Mouse (Mus musculus): ENCODE measurements around the gene Htra1.
A peak's percentile ranks its signal among the peaks of the same experiment; 100 is the strongest.

Htra1 gene

DNA sequence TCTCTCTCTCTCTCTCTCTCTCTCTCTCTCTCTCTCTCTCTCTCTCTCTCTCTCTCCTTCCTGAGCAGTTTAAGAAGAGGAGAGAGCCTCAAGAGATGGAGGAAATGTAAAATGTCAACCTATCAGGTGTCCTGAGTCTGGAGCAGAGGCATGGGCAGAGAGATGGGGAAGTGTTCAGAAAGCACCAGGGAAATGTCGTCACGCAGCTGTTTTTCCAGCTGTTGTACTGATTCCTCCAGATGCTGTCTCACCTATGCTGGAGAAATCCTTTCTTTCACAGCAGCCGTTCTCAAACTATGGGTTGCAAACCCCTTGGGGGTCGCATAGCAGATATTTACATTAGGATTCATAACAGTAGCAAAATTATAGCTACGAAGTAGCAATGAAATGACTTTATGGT, 30.5 kb downstream of the Htra1 start:
- DNase-seq (ENCODE audit: low spot score in 2 of 2): no peak

DNA sequence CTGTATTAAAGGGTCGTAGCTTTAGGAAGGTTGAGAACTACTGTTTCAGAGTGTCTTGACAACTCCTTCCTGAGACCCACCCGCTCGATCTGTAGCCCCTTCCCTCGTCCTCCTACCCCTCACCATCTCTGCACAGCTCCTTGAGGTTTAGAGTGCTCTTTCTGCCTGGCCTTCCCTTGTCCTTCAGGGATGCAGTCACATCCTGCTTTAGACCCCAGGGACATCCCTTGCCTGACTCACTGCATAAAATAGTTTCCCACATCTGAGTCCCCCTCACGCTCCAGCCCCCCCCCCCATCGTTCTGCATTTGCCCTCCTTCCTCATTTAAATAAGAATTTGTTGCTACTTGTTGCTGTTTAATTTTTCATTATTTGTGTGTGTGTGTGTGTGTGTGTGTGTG, 31.0 kb downstream of the Htra1 start:
- DNase-seq (ENCODE audit: low spot score in 2 of 2): no peak

DNA sequence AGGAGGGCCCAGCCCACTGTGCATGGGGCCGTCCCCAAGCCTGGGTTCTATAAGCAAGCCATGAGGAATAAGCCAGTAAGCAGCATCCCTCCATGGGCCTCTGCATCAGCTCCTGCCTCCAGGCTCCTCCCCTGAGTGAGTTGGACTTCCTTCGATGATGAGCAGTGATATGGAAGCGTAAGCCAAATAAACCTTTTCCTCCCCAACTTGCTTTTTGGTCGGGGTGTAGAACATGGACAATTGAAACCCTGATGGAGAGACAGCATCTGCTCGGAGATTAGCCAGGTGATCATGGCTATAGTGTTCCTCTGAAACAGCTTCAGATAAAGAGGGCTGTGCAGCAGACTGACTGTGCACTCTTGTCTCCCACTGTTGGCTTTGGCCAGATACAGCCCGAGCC, 32.0 kb downstream of the Htra1 start:
- DNase-seq (ENCODE audit: low spot score in 2 of 2): no peak

DNA sequence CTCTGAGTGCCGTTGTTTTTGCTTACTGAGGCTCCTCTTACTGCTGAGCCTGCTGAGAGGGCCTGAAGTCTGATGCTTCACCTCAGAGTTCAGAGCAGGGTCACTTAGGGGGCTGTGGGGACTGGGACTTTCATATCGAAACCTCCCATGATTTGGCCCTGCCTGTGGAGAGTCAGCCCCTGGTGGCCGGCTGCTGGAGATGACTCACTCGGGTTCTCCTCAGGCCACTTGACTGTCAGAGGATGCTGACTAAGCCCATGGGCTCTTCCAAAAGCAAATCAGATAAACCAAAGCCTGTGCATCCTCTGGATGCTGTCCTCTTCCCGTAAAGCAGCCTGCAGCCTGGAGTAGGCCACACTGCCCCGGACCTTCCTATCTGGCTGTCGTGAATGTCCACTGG, 32.6 kb downstream of the Htra1 start:
- no peak for DNase-seq (ENCODE audit: low spot score in 2 of 2)

DNA sequence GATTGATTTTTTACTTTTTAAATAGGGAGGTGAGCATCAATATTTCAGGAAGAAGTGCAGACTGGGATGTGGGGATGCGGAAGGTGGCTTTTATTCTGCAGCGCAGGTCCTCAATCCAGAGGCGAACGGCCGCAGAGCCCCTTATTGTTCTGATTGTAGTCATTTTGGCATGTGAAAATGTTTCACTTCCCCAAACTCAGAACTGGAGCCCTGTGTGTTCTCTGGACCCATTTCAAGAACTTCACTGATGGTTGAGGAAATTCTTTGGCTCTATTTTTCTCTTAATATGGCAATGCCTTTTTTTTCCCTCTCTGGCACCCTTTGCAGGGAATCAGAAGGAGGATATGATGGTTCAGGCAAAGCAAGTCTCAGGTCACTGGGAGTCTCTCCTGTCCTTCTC, 33.2 kb downstream of the Htra1 start:
- DNase-seq (ENCODE audit: low spot score in 2 of 2): no peak

DNA sequence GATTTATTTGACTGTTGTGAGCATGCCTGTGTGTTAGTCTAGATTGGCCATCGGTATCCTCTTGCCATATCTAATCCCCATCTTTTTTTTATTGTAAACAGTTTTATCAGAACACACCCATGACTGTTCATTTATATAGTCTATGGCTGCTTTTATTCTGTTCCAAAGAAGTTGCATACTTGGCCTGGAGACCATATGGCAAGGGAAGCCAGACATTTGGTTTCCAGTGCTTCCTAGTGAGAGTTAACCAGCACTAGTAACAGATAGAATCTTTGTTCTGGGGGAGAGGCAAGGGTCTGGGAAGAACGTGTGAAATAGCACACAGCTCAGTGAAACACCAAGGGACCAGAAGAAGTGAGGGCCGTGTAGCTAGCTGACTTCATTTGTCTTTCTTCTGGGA, 33.6 kb downstream of the Htra1 start:
- no peak for DNase-seq (ENCODE audit: low spot score in 2 of 2)

DNA sequence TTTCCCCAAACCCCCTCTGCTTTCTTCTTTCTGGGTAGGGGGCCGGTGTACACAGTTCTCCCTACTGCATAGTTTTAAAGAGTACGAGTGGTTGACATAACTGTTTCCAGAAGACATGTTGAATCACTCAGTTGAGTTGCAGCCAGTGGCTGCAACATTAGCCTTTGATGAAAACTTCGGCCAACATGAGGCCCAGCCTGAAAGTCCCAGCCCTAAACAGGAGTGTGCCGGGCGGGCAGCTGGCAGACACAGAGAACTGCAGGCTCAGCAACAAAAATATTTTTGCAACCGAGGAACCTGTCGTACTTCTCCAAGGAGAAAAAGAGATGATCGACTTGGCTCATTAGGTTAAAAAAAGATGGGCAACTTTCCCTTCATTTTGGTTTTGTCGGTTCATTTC, 36.9 kb downstream of the Htra1 start:
- no peak for DNase-seq (ENCODE audit: low spot score in 2 of 2)

DNA sequence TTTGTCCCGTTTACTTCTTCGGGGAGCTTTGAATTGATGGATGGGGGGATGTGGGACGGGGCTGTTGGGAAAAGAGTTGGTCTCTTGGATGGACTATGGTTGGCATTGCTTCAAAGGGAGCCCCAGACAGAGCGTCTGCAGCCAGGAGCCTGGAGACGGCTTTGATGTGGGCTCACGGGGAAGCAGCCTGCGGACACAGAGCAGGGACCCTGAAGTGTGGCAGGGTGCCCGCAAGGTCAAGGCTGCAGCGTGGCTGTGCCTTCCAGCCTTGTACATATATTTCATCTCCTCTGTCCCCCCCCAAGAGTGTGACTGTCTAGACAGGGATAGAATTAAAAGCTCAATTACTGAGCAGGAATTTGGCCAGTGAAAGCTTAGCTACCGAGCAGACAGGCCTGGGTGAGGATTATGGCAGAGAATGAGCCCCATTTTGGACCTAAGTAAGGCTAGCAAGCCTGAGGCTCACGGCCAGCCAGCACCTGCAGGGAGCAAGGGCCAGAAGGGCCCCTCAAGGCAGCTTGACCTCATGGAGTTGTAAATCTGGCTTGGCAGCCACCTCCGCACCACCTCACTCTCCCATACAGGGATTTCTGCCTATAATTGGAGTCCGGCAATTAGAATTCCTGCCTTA, 40.5 kb downstream of the Htra1 start:
- DNase-seq (ENCODE audit: low spot score in 2 of 2): no peak

DNA sequence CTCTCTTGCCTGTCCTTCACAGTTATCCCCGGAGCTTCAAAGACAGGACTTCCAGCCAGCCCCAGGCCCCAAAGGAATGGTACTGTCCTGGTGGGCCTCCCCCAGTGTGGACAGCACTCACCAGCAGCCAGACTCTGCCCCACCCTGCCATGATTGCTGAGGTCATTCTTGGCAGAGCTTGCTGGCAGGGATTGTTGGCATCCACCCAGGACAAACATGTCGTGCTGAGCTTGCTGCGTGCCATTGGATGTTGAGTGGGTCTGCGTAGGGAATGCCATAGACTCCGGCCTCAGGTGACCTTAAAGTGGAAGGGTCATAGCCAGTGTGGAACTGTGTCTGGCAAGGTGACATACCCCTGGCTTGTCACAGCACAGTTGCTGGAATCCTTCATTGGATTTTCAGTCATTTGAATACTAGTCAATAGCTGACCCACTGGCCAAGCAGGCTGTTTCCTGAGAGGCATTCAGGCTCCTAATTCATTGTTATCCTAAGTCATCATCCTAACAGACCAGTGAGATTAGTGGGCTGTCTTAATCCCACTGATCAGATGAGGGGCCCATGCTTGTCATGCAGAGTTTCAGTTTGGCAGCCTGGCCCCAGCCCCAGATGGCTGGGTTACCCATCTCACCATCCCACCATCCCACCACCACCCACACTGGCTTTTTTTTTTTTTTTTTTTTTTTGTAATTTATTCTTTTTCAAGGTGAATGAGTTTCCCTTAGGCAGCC, 42.0 kb downstream of the Htra1 start:
- peak; percentile 40 to 73 for DNase-seq (ENCODE audit: low spot score in 2 of 2)

DNA sequence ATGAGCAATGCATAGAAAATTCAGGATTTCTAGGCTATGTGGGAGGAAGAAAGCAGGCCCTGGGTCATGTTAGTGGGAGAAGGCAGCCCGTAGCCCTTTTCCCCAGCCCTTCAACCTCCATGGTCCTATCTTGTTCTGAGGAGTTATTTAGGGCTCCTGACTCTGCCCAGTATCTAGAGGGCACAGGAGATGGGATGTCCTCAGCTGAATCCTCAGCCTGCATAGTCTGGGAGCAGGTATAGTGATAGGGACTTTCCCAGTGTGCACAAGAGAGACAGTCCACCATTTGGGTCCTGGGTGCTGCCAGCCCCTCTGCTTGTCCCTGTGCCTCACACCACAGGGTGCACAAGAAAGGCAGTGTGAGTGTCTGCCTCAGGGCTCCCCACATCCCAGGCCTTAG, 42.6 kb downstream of the Htra1 start:
- DNase-seq (ENCODE audit: low spot score in 2 of 2): no peak

DNA sequence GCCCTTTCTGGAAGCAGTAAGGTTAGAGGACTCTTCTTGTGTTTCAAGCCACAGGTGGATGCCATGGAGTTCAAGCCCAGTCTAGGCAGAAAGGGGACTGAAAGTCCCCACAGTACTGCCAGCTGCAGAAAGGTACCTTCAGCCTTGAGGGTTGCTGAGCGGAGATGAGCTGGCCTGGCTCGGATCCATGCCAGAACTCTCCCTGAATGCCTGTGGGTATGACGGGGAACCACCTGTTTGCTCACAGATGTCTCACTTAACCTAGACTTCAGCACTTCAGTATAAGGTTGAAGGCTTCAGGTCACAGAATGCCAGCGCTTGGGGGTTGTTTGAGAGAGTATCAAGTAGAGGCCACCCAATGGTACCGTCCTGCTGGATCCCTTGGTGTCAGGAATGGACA, 44.2 kb downstream of the Htra1 start:
- DNase-seq (ENCODE audit: low spot score in 2 of 2): no peak

DNA sequence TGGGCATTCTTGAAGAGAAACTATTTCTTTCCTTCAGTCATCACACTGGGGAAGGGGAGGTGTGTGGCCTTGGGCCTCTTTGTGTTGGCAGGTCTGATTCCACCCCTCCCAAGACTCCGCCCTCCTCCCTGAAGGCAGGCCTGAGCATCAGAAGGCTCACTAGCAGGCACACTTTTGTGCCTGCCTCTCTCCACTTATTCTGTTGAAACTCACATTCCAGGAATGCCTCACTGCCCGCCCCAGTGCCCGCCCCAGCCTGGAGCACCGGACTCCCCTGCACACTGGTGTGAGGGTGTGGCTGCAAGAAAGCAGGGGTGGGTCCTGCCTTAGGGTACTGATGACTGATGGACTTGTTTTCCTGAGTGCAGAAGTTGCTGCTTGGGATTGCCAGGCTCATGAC, 46.5 kb downstream of the Htra1 start:
- no peak for DNase-seq (ENCODE audit: low spot score in 2 of 2)

DNA sequence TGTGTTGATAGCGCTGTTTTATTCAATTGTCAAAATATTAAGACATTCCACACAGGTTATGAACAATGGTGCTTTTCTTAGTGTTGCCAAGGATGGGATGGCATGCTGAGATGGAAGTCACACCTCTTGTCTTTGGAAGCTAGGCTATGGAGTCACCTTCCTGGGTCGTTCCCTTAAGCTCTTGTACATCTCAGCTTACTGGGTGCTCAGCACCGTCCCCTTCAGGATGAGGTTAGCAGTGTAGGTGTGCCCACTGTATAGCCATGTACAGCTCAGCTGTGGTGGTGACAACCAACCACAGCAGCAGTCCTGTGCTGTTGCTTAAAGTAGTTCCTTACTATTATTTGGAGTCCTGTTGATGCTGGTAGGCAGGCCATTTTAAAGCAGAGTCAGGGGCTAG, 47.0 kb downstream of the Htra1 start:
- DNase-seq (ENCODE audit: low spot score in 2 of 2): no peak

DNA sequence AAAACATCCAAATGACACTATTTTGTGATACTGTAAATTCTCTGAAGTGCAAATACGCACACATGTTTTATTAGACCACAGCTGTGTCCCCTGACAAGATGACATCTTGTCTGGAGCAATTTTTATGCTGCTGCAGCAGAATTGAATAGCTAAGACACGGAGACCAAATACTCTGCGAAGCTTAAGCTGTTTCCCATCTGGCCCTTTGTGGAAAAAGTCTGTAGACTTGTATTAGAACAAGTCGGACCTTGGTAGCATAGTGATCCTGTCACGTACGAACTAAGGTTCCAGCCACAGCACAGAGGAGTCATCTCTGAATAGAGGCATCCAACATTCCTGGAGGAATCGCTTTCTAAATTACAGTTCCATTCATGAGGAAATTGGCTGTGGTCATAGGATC, 48.4 kb downstream of the Htra1 start:
- no peak for DNase-seq (ENCODE audit: low spot score in 2 of 2)

DNA sequence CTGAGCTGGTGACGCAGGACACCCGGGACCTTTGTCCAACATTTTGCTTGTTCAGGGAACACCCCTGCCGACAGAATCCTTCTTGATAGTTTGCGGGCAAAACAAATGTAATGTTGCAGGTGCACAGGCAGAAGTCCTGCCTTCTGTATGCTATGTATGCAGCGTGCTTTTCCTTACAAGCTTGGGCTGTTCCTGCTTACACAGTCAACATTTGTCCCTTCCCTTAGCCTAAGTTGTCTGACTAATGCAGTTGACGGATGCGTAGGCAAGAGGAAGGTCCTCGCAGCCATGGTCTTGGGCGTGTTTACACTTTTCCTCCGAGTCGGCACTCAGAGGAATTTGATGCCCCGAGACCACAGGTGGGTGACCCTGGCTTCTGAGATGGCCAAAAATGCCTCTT, 49.3 kb downstream of the Htra1 start:
- DNase-seq (ENCODE audit: low spot score in 2 of 2): no peak

DNA sequence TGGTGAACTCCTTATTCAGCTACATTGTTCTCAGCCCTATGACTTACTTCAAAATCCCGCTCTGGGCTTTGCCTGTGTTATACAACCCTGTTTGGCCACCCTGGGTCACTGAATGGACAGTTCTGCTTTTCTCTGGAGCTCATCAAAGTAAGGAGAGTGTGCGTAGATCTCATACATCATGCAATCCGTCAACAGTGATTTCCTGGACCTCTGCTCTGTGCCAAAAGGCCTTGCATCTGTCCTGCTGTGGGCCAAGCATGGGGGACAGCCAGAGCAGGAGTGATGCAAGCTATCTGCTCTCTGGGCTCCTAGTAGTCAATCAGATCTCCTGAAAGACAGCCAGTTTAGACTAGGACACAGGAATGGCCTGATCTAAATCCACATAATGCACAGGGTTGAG, 49.8 kb downstream of the Htra1 start:
- no peak for DNase-seq (ENCODE audit: low spot score in 2 of 2)

DNA sequence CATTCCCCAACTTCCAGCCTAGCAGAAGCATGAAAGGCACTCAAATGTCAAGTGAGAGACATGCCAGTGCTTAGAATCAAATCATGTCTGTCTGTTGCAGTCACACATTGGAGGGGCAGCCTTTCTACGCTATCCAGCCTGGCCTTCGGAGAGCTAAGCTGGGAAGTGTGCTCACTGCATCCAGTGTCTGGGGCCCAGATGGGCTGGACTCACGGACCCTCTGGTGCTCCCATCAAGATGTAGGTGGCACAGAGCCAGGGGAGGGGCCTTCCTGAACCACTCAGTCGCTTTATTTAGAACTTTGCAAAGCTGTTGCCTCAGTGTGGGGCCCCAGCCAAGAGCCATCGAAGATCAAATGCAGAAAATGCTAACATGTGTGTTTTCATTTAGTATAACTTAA, 52.2 kb downstream of the Htra1 start:
- DNase-seq (ENCODE audit: low spot score in 2 of 2): no peak

DNA sequence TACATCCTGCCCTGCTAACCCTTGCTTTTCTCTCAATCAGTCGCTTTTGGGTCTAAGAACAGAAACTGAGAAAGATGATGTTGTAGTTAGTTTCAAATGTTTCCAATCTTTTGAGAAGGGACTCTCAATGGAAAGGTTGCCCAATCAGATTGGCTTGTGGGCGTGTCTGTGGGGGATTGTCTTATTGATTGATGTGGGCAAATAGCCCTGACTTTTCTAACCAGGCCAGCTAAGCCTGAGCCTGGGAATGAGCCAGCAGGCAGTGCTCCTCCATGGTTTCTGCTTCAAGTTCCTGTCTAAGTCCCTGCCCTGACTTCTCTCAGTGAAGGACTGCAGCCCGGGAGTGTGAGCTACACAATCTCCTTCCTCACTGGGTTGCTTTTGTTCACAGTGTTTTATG, 53.5 kb downstream of the Htra1 start:
- no peak for DNase-seq (ENCODE audit: low spot score in 2 of 2)

DNA sequence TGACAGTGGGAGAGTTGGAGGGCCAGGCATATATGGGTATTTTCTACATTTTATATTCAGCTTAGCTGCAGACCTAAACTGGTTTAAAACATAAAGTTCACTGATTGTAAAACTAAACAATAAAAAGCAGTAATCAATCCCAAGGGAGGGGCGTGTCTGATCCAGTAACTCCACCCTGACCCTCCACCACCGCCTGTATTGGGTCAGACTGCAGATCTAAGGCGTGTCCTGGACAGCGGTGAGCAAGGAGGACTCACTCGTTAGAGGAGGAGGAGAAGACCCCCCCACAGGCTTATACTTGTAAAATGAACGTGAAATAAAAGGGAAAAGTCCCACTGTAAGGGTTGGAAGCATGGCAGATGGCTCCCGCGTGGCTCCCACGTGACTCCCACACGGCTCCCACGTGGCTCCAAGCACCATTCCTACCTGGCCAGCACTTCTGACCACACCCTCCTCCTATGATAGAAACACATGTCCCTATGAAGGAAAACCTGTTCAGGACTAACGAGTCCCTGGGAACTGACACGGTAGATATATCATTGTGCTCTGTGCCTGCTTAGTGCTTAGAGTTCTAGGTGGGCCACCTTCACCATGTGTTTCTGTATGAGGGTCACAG, 55.4 kb downstream of the Htra1 start:
- DNase-seq (ENCODE audit: low spot score in 2 of 2): no peak

DNA sequence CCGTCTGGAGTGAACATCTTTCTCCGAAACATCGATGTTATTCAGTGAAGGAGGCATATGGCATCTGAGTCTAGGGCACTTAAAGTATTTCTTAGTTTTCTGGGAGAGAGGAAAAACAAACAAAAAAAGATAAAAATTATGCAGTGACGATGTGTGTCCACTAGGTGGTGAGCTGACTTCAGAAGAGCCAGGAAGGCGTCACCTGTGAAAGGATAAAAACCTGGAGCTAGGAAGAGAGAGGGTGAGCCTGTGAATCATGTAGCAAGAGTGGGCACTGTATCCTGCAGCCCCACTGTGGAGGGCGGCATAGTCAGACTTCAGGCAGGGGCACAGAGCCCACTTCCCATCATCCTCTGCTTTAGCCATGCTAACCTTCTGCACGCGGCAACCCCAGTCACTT, 58.0 kb downstream of the Htra1 start:
- DNase-seq (ENCODE audit: low spot score in 2 of 2): no peak

DNA sequence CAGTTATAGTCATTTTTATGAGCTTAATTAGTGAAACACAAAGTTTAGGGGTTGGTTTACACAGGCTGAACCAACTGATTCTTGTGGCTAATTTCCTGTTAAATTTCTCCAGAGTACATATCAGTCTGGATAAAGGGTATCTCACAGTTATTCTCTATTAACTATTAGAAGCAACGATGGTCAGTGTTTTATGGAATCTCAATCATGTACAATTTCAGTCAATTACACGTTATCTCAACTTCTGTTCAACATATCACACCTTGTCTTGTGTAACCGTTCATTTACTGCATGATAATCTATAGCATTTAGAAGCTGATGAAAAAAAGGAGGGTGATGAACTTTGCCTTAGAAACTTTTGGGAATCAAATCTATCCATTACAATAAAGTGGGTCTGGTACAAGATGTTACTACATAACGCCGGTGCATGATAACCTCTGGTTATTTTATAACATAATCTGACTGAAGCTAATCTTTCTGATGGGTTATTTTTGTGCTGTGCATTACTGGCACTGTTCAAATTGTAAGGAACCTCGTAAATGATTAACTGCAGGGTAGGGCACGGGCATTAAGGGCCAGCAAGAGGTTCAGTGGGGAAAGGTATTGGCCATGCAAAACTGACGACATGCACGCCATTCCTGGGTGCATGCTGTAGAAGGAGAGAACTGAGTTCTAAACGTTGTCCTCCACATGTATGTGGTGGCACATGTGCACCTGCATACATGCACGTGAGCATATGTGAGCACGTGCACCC, 66.2 kb downstream of the Htra1 start:
- no peak for DNase-seq (ENCODE audit: low spot score in 2 of 2)

DNA sequence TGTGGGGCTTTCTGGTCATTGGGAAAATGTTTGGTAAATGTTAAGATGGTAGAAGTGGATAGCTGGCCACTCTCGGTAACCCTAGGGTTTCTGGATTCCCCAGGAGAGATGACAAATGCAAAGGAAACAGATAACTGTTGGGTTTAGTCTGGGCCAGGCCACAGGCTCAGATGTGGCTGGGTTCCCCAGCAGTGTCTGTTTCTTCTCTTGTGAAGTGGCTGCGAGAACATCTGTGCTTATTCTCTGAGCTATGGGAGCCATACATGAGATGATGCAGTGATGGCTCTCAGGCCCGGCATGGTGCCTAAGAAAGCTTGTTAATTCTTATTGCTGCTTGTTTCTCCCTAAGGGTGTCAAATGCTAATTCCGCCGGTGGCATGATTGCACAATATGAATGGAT, 68.2 kb downstream of the Htra1 start:
- no peak for DNase-seq (ENCODE audit: low spot score in 2 of 2)

DNA sequence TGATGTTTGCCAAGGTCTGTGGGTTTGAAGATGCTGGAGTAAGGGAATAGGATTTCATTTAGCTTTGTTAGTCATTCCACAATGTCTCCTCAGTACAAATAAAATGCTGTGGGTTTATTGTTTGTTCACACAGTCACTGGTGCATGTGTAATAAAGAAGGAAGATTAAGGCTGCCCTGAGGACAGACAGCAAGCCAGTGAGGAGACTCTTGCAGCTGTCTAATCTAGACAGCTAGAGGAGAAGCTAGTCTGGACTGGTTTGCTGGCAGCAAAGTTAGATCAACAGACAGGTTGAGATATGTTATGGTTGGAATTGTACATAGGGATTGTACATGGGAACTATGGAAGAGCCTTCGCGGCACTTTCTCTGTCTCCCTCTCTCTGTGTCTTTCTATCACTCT, 71.3 kb downstream of the Htra1 start:
- no peak for DNase-seq (ENCODE audit: low spot score in 2 of 2)

All from left cerebral cortex, adult 9 months (tissue).